Mouse (Mus musculus): Measurements from ENCODE around the gene Ifi203.
"Not testable (repeated sequence)": the region's sequence is repeated elsewhere in the genome, so short reads cannot be mapped to it uniquely, and the experiment has no call there.

The Ifi203 gene

GRCm38 (mm10) chr1:173941924-173942779 lies at the start of gene Ifi203, which contains the start of gene Mndal:
Ifi203 (minus strand) TSS chr1:173942672.
Mndal (minus strand) TSS chr1:173942491.
- not testable (repeated sequence) for DNase-seq (ENCODE audit: low spot score in 2 of 2)

GRCm38 (mm10) chr1:173982694-173983305 lies 40.3 kb upstream of the Ifi203 start, which contains the start of gene Ifi202b:
Ifi202b (minus strand) TSS chr1:173982744.
- not testable (repeated sequence) for DNase-seq (ENCODE audit: low spot score in 2 of 2)

DNA sequence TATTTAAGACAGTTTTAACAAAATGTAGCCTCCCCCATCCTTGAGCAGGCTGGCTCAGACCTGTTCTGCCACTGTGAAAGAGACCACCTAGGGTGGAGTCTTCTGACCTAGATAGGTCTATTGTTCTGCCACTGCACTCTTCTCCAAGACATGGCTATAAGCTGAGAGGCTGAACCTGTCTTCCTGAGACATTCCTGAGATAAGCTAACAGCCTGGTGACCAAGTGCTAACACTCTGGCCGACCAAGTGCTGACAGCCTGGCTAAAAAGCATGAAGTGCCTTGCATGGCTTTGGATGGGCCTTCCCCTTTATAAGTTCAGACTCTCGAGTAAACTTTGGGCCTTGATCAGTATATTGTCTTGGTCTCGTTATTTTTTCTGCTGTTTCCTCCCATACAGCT lies 38.6 kb upstream of the Ifi203 start:
- not testable (repeated sequence) for DNase-seq (ENCODE audit: low spot score in 2 of 2)

GRCm38 (mm10) chr1:173977622-173978021 lies 35.1 kb upstream of the Ifi203 start:
- DNase-seq (ENCODE audit: low spot score in 2 of 2) = no peak

GRCm38 (mm10) chr1:173973111-173973510 lies 30.6 kb upstream of the Ifi203 start:
- peak; percentile 6 to 10 for DNase-seq (ENCODE audit: low spot score in 2 of 2)

- not testable (repeated sequence) for DNase-seq (ENCODE audit: low spot score in 2 of 2)
Measured at GRCm38 (mm10) chr1:173961491-173961890, 19.0 kb upstream of the Ifi203 start.

DNA sequence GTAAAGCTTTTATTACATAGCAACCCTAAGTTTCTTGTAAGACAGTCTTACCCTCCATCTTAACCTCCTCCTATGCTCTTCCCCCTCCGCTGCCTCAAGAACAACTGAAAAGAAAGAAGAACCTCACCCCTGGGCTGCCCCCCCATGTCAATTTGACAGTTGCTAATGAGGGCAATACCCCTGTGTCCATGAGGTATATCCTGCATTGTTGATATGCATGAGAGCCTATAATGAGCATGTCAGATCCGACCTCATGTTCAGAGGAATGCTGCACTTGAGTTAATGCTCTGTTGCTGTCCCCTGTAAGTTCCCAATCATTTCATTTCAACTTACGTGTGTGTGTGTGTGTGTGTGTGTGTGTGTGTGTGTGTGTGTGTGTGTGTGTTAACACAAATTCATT lies 17.5 kb upstream of the Ifi203 start:
- not testable (repeated sequence) for DNase-seq (ENCODE audit: low spot score in 2 of 2)

GRCm38 (mm10) chr1:173955839-173956527 lies 13.5 kb upstream of the Ifi203 start:
- not testable (repeated sequence) for DNase-seq (ENCODE audit: low spot score in 2 of 2)

DNA sequence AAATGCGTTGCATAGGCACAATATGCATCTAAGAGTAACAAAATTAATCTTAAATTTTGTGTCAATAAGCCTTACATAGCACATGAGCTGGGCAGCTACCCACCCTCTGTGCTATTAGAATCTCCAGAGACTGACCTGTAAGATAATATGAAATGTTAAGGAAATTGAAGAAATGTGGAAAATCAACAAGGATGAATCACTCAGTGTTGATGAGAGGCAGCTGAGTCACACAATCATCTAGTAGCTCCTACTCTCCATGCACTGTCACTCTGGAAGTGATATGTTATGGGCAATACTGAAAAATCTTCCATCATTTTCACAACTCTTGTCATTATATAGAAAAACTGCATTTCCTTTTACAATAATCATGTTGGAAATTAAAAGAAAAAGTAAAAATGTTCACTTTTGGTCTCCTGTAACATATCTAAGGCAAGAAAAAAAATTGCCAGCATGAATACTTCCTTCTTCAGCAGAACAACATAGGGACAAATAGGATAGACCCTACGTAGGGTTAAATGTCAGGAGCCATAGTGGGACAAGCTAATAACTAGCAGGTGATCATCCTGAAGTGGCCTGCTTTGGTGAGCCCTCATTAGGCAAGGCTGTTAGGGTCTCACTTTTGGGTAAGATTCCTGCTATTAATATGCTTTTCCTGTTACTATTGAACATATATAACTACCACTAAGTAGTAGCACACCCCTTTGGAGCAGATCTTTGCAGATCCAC lies 12.8 kb upstream of the Ifi203 start:
- no peak for DNase-seq (ENCODE audit: low spot score in 2 of 2)

- no peak for DNase-seq (ENCODE audit: low spot score in 2 of 2)
Measured at GRCm38 (mm10) chr1:173953563-173953962, 11.1 kb upstream of the Ifi203 start.

DNA sequence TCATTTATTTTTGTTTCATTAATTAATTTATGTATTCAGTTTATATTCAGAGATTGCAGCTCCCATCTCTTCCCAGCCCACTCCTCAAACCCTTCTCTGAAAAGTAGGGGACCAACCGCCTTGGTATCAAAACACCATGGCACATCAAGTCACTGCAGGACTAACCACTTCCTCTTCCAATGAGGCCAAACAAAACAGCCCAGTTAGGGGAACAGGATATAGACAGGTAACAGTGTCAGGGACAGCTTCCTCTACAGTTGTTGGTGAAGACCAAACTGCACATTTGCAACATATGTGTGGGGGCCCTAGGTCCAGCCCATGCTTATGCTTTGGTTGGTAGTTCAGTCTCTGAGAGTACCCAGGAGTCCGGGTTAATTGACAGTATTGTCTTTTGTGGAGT lies 6.6 kb upstream of the Ifi203 start:
- not testable (repeated sequence) for DNase-seq (ENCODE audit: low spot score in 2 of 2)

DNA sequence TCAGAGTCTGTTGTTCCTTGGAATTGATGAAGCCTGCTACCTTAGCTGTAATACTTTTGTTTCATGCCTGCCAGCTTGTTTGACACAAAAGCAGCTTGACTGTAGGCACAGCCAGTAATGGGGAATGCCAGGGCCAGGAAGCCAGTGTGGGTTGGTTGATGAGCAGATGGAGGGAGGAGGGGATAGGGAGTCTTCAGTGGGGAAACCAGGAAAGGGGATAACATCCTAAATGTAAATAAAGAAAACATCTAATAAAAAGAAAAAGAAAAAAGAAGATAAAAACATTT lies 251 bp upstream of the Ifi203 start:
- DNase-seq (ENCODE audit: low spot score in 2 of 2) = not testable (repeated sequence)

DNA sequence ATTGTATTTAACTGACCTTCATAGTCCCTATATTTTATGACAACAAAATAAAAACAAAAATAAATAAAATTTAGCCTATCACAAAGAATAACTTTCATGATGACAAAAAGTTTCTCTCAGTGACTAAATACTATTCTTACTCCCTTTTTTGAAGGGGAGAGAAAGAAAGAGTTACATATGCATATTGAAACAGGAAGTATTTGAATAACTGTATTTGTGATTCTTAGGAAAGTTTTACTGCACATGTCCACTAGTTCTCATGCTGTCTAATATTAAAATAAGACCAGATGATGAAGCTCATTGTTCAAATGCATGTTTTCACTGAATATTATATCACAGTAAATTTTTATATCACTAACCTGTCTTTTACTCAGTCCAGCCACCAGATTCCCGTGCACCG lies 950 bp downstream of the Ifi203 start:
- DNase-seq (ENCODE audit: low spot score in 2 of 2) = not testable (repeated sequence)

GRCm38 (mm10) chr1:173919279-173919678 lies 23.2 kb downstream of the Ifi203 start:
- DNase-seq (ENCODE audit: low spot score in 2 of 2) = not testable (repeated sequence)

GRCm38 (mm10) chr1:173914559-173914958 lies 27.9 kb downstream of the Ifi203 start:
- no peak for DNase-seq (ENCODE audit: low spot score in 2 of 2)

- DNase-seq (ENCODE audit: low spot score in 2 of 2) = not testable (repeated sequence)
Measured at GRCm38 (mm10) chr1:173913256-173913791, 29.1 kb downstream of the Ifi203 start.

- not testable (repeated sequence) for DNase-seq (ENCODE audit: low spot score in 2 of 2)
Measured at GRCm38 (mm10) chr1:173912548-173913255, 29.8 kb downstream of the Ifi203 start, which contains the start of gene Ifi211. Ifi211 (minus strand) TSS chr1:173913046.

DNA sequence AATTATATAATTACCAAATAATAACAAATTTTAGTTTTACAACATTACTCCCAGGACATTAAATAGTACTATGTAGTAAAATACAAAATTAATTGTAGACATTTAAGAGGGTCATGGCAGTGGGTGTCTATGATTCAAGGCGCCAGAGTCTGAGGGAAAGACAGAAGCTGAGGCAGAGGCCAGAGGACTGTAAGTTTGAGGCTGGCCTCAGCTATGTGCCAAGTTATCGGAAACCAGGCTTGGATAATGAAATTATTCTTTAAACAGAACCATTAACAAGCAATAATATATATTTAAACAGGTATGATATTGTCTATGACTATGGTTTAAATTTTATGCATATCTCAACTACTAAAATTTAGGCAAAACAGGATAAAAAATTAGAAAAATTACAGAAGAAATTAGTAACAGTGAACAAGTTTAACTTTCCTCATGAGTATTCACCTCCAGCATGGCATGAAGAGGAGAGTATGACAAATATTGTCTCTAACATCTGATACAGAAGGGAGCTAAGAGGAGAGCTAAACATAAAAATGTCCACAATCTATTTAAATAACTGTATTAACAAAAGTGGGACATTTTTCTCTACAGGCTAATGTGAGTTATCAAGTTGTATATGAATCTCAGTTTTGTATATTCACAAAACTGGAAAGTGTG lies 30.5 kb downstream of the Ifi203 start:
- DNase-seq (ENCODE audit: low spot score in 2 of 2) = no peak

DNA sequence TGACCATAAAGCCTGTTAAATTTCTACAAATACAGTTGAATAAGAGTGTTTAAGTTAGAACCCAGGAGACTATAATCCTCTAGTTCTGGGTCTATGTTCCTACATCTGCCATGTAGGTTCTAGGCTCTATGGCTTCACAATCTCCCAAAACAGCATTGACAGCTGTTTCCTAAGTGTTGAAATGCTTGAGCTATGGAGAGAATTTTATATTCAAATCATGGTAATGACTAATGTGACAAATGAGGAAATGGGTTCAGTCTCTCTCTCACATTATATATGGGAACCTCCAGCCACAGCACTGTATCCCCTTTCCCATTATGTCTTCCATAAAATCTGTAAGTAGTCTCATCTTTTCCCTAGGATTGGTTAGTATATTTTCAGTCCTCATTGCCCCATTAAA lies 34.1 kb downstream of the Ifi203 start:
- DNase-seq (ENCODE audit: low spot score in 2 of 2) = not testable (repeated sequence)

DNA sequence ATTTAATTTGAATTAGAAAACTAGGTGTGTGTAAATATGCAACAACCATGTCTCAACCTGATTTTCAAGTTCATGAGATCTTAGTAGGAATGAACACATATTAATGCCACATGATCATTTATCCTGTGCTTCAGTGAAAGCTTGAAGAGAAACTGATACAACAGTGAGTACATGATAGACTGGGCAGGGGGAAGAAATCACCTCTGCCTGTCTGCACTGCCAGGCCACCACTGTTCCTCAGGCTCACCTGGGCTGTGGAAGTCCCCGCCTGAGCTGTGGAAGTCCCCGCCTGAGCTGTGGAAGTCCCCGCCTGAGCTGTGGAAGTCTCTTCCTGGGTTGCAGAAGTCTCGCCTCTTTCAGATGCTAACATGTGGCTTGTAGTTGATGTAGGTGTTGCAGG lies 36.6 kb downstream of the Ifi203 start:
- DNase-seq (ENCODE audit: low spot score in 2 of 2) = not testable (repeated sequence)
